Mouse (Mus musculus): ENCODE results near the gene Tmc4. TPM values are rescaled to one million over a fixed set of nuclear protein-coding genes. Genes with fewer than 3 reads are reported as not detected.

Tmc4 gene
- polyA plus RNA-seq, 1 experiment: 5.8 TPM

DNA sequence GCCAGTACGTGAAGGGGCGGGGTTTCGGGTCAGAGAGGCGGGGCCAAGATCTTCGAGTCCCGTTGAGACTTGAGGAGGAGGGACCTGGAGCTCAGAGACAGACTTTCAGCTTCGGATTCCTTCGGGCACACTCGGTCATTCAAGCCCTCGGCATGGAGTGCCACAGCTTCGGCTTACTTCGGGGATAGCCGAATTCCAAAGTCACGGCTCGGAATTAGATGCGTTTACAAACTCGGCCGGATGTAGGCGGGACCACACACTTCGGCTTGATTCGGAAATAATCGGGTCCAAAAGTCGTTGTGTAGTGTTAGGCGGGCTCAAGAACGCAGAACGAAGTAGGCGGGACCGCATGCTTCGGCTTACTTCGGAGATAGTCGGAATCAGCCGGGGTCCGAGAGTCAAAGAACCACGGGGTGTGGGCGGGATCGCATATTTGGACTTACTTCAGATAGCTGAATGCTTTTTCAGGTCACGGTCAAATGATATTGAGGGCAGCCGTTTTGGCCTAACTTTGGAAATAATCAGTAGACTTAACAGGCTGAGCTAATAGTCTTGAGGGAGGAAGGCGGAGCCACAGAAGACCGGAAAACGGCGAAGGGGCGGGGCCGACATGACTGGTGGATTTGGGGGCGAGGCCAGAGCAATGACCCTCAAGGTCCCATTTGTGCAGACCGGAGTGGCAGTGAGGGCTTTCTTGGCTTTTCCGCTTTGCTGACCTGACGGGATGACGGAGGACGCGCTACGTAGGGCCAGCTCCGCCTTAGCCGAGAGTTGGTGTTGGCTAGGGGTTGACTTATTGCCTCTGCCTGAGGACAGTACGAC, 15.8 kb upstream of the Tmc4 start, which contains the start of gene Mboat7:
Gene Mboat7, minus strand, starts transcription at position 537 of the 822 bp plus-strand sequence.
- peaks cover 2% of the 10 kb centered on the region; the same call in 1 of the 2 replicates for H3K4me1 ChIP-seq (ENCODE audit: control insufficient read depth, insufficient read depth, low read length)
- H3K4me3 ChIP-seq (ENCODE audit: insufficient read depth, low read length): peak within 1 kb of the TSS; percentile 92
- H3K27ac ChIP-seq (ENCODE audit: insufficient read depth, low read depth, low read length): peak within 1 kb of the TSS; percentile 92
- TF ChIP-seq CTCF (IDR thresholded peaks at IDR 0.05; ENCODE audit: low read depth, low read length) (no peak), POLR2A (IDR thresholded peaks at IDR 0.05; ENCODE audit: borderline replicate concordance, low read depth, low read length) (no peak)

GRCm38 (mm10) chr7:3692382-3692986, 15.1 kb upstream of the Tmc4 start, which contains the start of gene Tsen34:
Tsen34 (plus strand) TSS chr7:3692863.
- TF ChIP-seq POLR2A (IDR thresholded peaks at IDR 0.05; ENCODE audit: borderline replicate concordance, low read depth, low read length) (no peak), CTCF (IDR thresholded peaks at IDR 0.05; ENCODE audit: low read depth, low read length) (no peak)
- peak within 1 kb of the TSS; percentile 92 for H3K27ac ChIP-seq (ENCODE audit: insufficient read depth, low read depth, low read length)
- H3K4me1 ChIP-seq (ENCODE audit: control insufficient read depth, insufficient read depth, low read length): peaks cover 2% of the 10 kb centered on the region; the same call in 1 of the 2 replicates
- peak within 1 kb of the TSS; percentile 92 for H3K4me3 ChIP-seq (ENCODE audit: insufficient read depth, low read length)

- Histone ChIP-seq H3K4me1 (ENCODE audit: control insufficient read depth, insufficient read depth, low read length) (peaks cover 2% of the 10 kb centered on the region; the same call in 1 of the 2 replicates), H3K27ac (ENCODE audit: insufficient read depth, low read depth, low read length) (0 out of 2 replicates have a peak overlapping the region, but pooled peaks have one; percentile 92), H3K4me3 (ENCODE audit: insufficient read depth, low read length) (peak overlapping the region; percentile 92)
- TF ChIP-seq POLR2A (IDR thresholded peaks at IDR 0.05; ENCODE audit: borderline replicate concordance, low read depth, low read length) (no peak), CTCF (IDR thresholded peaks at IDR 0.05; ENCODE audit: low read depth, low read length) (no peak)
Observed at GRCm38 (mm10) chr7:3691919-3692318, 14.6 kb upstream of the Tmc4 start.

- TF ChIP-seq CTCF (IDR thresholded peaks at IDR 0.05; ENCODE audit: low read depth, low read length) (no peak), POLR2A (IDR thresholded peaks at IDR 0.05; ENCODE audit: borderline replicate concordance, low read depth, low read length) (no peak)
- Histone ChIP-seq H3K4me3 (ENCODE audit: insufficient read depth, low read length) (no peak overlapping the region), H3K4me1 (ENCODE audit: control insufficient read depth, insufficient read depth, low read length) (no peaks in the 10 kb centered on the region), H3K27ac (ENCODE audit: insufficient read depth, low read depth, low read length) (no peak overlapping the region)
Observed at GRCm38 (mm10) chr7:3685400-3686187, 8.2 kb upstream of the Tmc4 start.

GRCm38 (mm10) chr7:3684698-3685097, 7.3 kb upstream of the Tmc4 start:
- no peak overlapping the region for H3K4me3 ChIP-seq (ENCODE audit: insufficient read depth, low read length)
- H3K27ac ChIP-seq (ENCODE audit: insufficient read depth, low read depth, low read length): no peak overlapping the region
- TF ChIP-seq POLR2A (IDR thresholded peaks at IDR 0.05; ENCODE audit: borderline replicate concordance, low read depth, low read length): no peak
- no peaks in the 10 kb centered on the region for H3K4me1 ChIP-seq (ENCODE audit: control insufficient read depth, insufficient read depth, low read length)

GRCm38 (mm10) chr7:3683908-3684550, 6.7 kb upstream of the Tmc4 start:
- Histone ChIP-seq H3K4me1 (ENCODE audit: control insufficient read depth, insufficient read depth, low read length) (no peaks in the 10 kb centered on the region), H3K4me3 (ENCODE audit: insufficient read depth, low read length) (no peak overlapping the region), H3K27ac (ENCODE audit: insufficient read depth, low read depth, low read length) (no peak overlapping the region)
- TF ChIP-seq POLR2A (IDR thresholded peaks at IDR 0.05; ENCODE audit: borderline replicate concordance, low read depth, low read length) (no peak), CTCF (IDR thresholded peaks at IDR 0.05; ENCODE audit: low read depth, low read length) (no peak)

DNA sequence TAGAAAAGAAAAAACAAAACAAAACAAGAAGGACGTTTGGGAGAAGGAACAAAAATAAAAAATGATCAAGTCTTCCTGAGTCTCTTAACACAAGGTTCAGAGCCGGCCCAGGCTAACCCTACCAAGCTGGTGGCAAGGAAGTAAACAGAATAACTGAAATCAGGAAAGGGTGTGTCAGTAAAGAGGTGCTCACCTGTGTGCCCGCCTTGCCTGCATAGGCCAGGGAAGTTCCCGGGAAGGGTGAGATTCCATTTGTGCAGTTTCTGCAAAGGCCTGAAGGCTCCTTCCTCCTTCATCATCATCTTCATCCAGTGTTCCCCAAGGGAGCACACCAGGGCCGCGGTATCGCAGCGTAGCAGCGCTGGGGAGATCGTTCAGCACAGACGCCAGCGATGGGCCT, 982 bp downstream of the Tmc4 start:
- Histone ChIP-seq H3K27ac (ENCODE audit: insufficient read depth, low read depth, low read length) (no peak overlapping the region), H3K4me3 (ENCODE audit: insufficient read depth, low read length) (no peak overlapping the region), H3K4me1 (ENCODE audit: control insufficient read depth, insufficient read depth, low read length) (peaks cover 2% of the 10 kb centered on the region; the same call in 1 of the 2 replicates)
- TF ChIP-seq POLR2A (IDR thresholded peaks at IDR 0.05; ENCODE audit: borderline replicate concordance, low read depth, low read length) (no peak), CTCF (IDR thresholded peaks at IDR 0.05; ENCODE audit: low read depth, low read length) (no peak)

GRCm38 (mm10) chr7:3675228-3675548, 2.2 kb downstream of the Tmc4 start:
- no peak overlapping the region for H3K4me3 ChIP-seq (ENCODE audit: insufficient read depth, low read length)
- no peak overlapping the region for H3K27ac ChIP-seq (ENCODE audit: insufficient read depth, low read depth, low read length)
- TF ChIP-seq POLR2A (IDR thresholded peaks at IDR 0.05; ENCODE audit: borderline replicate concordance, low read depth, low read length): no peak
- TF ChIP-seq CTCF (IDR thresholded peaks at IDR 0.05; ENCODE audit: low read depth, low read length): no peak
- peaks cover 2% of the 10 kb centered on the region; the same call in 1 of the 2 replicates for H3K4me1 ChIP-seq (ENCODE audit: control insufficient read depth, insufficient read depth, low read length)

GRCm38 (mm10) chr7:3674507-3675227, 2.7 kb downstream of the Tmc4 start:
- Histone ChIP-seq H3K27ac (ENCODE audit: insufficient read depth, low read depth, low read length) (no peak overlapping the region), H3K4me3 (ENCODE audit: insufficient read depth, low read length) (no peak overlapping the region), H3K4me1 (ENCODE audit: control insufficient read depth, insufficient read depth, low read length) (peaks cover 2% of the 10 kb centered on the region; the same call in 1 of the 2 replicates)
- TF ChIP-seq POLR2A (IDR thresholded peaks at IDR 0.05; ENCODE audit: borderline replicate concordance, low read depth, low read length) (no peak), CTCF (IDR thresholded peaks at IDR 0.05; ENCODE audit: low read depth, low read length) (peak; percentile 65)

Data from bone marrow macrophage, adult 2 months (primary cell).